Mouse (Mus musculus): ENCODE results near the gene Pik3ap1.
"Not testable (repeated sequence)": the region's sequence is repeated elsewhere in the genome, so short reads cannot be mapped to it uniquely, and the experiment has no call there.

Gene Pik3ap1

GRCm38 (mm10) chr19:41384922-41385508 is at the start of gene Pik3ap1:
Gene Pik3ap1, minus strand, starts transcription at chr19:41385102.
- no peak for DNase-seq (ENCODE audit: low read depth, low spot score)

GRCm38 (mm10) chr19:41431512-41432164 is 46.7 kb upstream of the Pik3ap1 start:
- DNase-seq (ENCODE audit: low read depth, low spot score), result not testable (repeated sequence)

GRCm38 (mm10) chr19:41425927-41426772 is 41.2 kb upstream of the Pik3ap1 start:
- not testable (repeated sequence) for DNase-seq (ENCODE audit: low read depth, low spot score)

- DNase-seq (ENCODE audit: low read depth, low spot score), result no peak
Measured at GRCm38 (mm10) chr19:41421264-41421663, 36.4 kb upstream of the Pik3ap1 start.

- no peak for DNase-seq (ENCODE audit: low read depth, low spot score)
Measured at GRCm38 (mm10) chr19:41418786-41419185, 33.9 kb upstream of the Pik3ap1 start.

- DNase-seq (ENCODE audit: low read depth, low spot score), result no peak
Measured at GRCm38 (mm10) chr19:41417995-41418394, 33.1 kb upstream of the Pik3ap1 start.

GRCm38 (mm10) chr19:41416201-41416600 is 31.3 kb upstream of the Pik3ap1 start:
- no peak for DNase-seq (ENCODE audit: low read depth, low spot score)

- no peak for DNase-seq (ENCODE audit: low read depth, low spot score)
Measured at GRCm38 (mm10) chr19:41402603-41403002, 17.7 kb upstream of the Pik3ap1 start.

- DNase-seq (ENCODE audit: low read depth, low spot score), result no peak
Measured at GRCm38 (mm10) chr19:41390856-41391255, 6.0 kb upstream of the Pik3ap1 start.

GRCm38 (mm10) chr19:41389351-41389750 is 4.4 kb upstream of the Pik3ap1 start:
- DNase-seq (ENCODE audit: low read depth, low spot score), result no peak

- DNase-seq (ENCODE audit: low read depth, low spot score), result no peak
Measured at GRCm38 (mm10) chr19:41388242-41388641, 3.3 kb upstream of the Pik3ap1 start.

- no peak for DNase-seq (ENCODE audit: low read depth, low spot score)
Measured at GRCm38 (mm10) chr19:41387262-41387661, 2.4 kb upstream of the Pik3ap1 start.

- no peak for DNase-seq (ENCODE audit: low read depth, low spot score)
Measured at GRCm38 (mm10) chr19:41384406-41384851, 473 bp downstream of the Pik3ap1 start.

GRCm38 (mm10) chr19:41382391-41382978 is 2.4 kb downstream of the Pik3ap1 start:
- DNase-seq (ENCODE audit: low read depth, low spot score), result no peak

GRCm38 (mm10) chr19:41381581-41382239 is 3.2 kb downstream of the Pik3ap1 start:
- DNase-seq (ENCODE audit: low read depth, low spot score), result no peak

GRCm38 (mm10) chr19:41379195-41379594 is 5.7 kb downstream of the Pik3ap1 start:
- DNase-seq (ENCODE audit: low read depth, low spot score), result no peak

GRCm38 (mm10) chr19:41375791-41376190 is 9.1 kb downstream of the Pik3ap1 start:
- DNase-seq (ENCODE audit: low read depth, low spot score), result no peak

GRCm38 (mm10) chr19:41375096-41375495 is 9.8 kb downstream of the Pik3ap1 start:
- DNase-seq (ENCODE audit: low read depth, low spot score), result no peak

- no peak for DNase-seq (ENCODE audit: low read depth, low spot score)
Measured at GRCm38 (mm10) chr19:41374658-41375057, 10.2 kb downstream of the Pik3ap1 start.

GRCm38 (mm10) chr19:41372322-41372721 is 12.6 kb downstream of the Pik3ap1 start:
- DNase-seq (ENCODE audit: low read depth, low spot score), result no peak

GRCm38 (mm10) chr19:41371373-41371772 is 13.5 kb downstream of the Pik3ap1 start:
- no peak for DNase-seq (ENCODE audit: low read depth, low spot score)
